Mouse (Mus musculus) stomach, postnatal 0 days (tissue): ENCODE data around the gene Sgca.

Experiments
- CTCF ChIP-seq: IDR thresholded peaks from 2 replicates; pipeline ENCODE4 v1.5.1; 2016; ENCODE audit warnings: antibody characterized with exemption, low read depth, mild to moderate bottlenecking, moderate library complexity
- EP300 ChIP-seq: optimal IDR thresholded peaks from 2 replicates; pipeline ENCODE3; 2016; ENCODE audit warnings: antibody characterized with exemption

DNA sequence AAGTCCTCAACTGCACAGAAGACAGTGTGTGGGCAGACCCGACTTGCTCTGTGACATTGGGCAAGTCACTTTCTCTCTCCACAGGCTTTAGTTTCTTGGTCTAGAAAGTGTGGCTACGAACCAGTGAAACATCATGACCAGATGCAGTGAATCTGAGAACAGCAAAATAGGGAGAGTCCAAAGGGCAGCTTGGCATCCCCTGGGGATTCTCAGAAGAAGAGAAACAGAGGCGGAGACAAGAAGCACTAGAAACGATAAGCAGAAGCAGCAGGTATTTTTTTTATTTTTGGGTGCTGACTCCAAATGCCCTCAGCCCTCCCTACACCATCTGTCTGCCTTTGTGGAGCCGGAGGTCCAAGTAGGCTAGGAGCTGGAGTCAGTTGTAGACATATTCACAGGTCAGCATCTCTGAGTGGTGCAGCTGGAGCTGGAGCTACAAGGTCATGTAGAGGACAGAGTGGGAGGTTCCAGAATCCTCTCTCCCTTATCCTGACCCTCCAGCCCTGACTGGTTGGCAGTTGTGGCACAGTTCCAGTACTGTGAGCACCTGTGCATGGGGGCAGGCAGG lies 13.5 kb downstream of the Sgca start:
- TF ChIP-seq CTCF: no peak
- TF ChIP-seq EP300: no peak
